Mouse (Mus musculus): Measurements from ENCODE around the gene Sept1.

GRCm38 (mm10) chr7:127270666-127271065, 37.7 kb upstream of the Sept1 start:
- TF ChIP-seq POLR2A (IDR thresholded peaks at IDR 0.05; ENCODE audit: low read depth, low read length), result no peak
- no peak for TF ChIP-seq CTCF (IDR thresholded peaks at IDR 0.05; ENCODE audit: extremely low read depth, insufficient read depth, insufficient read length, insufficient replicate concordance)

All from spleen, adult 2 months (tissue).